Mouse (Mus musculus) stomach, embryonic 15.5 days (tissue): ENCODE results near the gene Ndufa4l2. TPM values are rescaled to one million over a fixed set of nuclear protein-coding genes. Genes with fewer than 3 reads are reported as not detected.

Source experiments
- ATAC-seq: fragments of 200-750 bp; cut with Nextera tagmentation; 2 replicates; pipeline ENCODE4 v1.8.0; 2017; ENCODE audit warnings: low read depth, moderate number of reproducible peaks, moderate TSS enrichment; ENCODE audit not compliant: insufficient read depth, low FRiP score
- H3K27ac ChIP-seq: fragments of 300-500 bp; sonication (generic); 2 replicates; pipeline ENCODE4 v1.5.1; 2015; ENCODE audit warnings: mild to moderate bottlenecking, inconsistent platforms
- H3K27me3 ChIP-seq: fragments of 300-500 bp; sonication (generic); replicated peaks from 2 replicates; pipeline ENCODE4 v1.6.1; 2015; ENCODE audit warnings: inconsistent platforms
- H3K36me3 ChIP-seq: fragments of 300-500 bp; sonication (generic); 2 replicates; pipeline ENCODE4 v1.6.1; 2015; ENCODE audit warnings: inconsistent platforms
- H3K4me1 ChIP-seq: fragments of 300-500 bp; sonication (generic); 2 replicates; pipeline ENCODE4 v1.6.1; 2015; ENCODE audit warnings: inconsistent platforms
- H3K4me2 ChIP-seq: fragments of 300-500 bp; sonication (generic); 2 replicates; pipeline ENCODE4 v1.6.1; 2015; ENCODE audit warnings: mild to moderate bottlenecking, inconsistent platforms
- H3K4me3 ChIP-seq: fragments of 300-500 bp; sonication (generic); replicated peaks from 2 replicates; pipeline ENCODE4 v1.5.1; 2015; ENCODE audit warnings: inconsistent platforms
- H3K9ac ChIP-seq: fragments of 300-500 bp; sonication (generic); 2 replicates; pipeline ENCODE4 v1.6.1; 2015; ENCODE audit warnings: inconsistent platforms
- H3K9me3 ChIP-seq: fragments of 300-500 bp; sonication (generic); 2 replicates; pipeline ENCODE4 v1.6.1; 2016; ENCODE audit warnings: inconsistent platforms
- WGBS: fragments of 180-500 bp; shearing (Covaris S2); methylation state at CpG from one replicate; pipeline ENCODE4 v1.1.7; 2015; 5-methylcytosine and 5-hydroxymethylcytosine counted together
- polyA plus RNA-seq: library from polyadenylated mRNA; unstranded; fragments of >200 nt; fragmentation: Nextera tagmentation; extraction: Ambion mirVana; gene quantifications from 2 replicates; pipeline ENCODE4 v1.2.1, GENCODE M21; 2015

The Ndufa4l2 gene
- polyA plus RNA-seq, 1 experiment from 2014 or later, result 117 TPM

GRCm38 (mm10) chr10:127491128-127491512 lies 23.6 kb upstream of the Ndufa4l2 start:
- Histone ChIP-seq H3K9me3 (no peaks in the 10 kb centered on the region), H3K4me3 (no peak overlapping the region), H3K4me1 (no peaks in the 10 kb centered on the region), H3K27me3 (no peaks in the 10 kb centered on the region), H3K9ac (no peak overlapping the region), H3K27ac (no peak overlapping the region), H3K4me2 (no peak overlapping the region), H3K36me3 (peaks cover 44% of the 10 kb centered on the region)
- no peak for ATAC-seq
- 79% methylated on average over 8 of the region's 8 CpGs for WGBS

GRCm38 (mm10) chr10:127492118-127492517 lies 22.6 kb upstream of the Ndufa4l2 start:
- H3K4me3 ChIP-seq, result no peak overlapping the region
- WGBS, result 82% methylated on average over 3 of the region's 3 CpGs
- H3K9me3 ChIP-seq, result no peaks in the 10 kb centered on the region
- ATAC-seq, result no peak
- no peak overlapping the region for H3K9ac ChIP-seq
- no peak overlapping the region for H3K4me2 ChIP-seq
- H3K4me1 ChIP-seq, result no peaks in the 10 kb centered on the region
- H3K27ac ChIP-seq, result no peak overlapping the region
- no peaks in the 10 kb centered on the region for H3K27me3 ChIP-seq
- peaks cover 47% of the 10 kb centered on the region for H3K36me3 ChIP-seq

- ATAC-seq, result no peak
- Histone ChIP-seq H3K27ac (no peak overlapping the region), H3K9me3 (no peaks in the 10 kb centered on the region), H3K4me2 (no peak overlapping the region), H3K4me1 (no peaks in the 10 kb centered on the region), H3K9ac (no peak overlapping the region), H3K36me3 (peaks cover 41% of the 10 kb centered on the region), H3K4me3 (no peak overlapping the region), H3K27me3 (no peaks in the 10 kb centered on the region)
- WGBS, result 95% methylated on average over 3 of the region's 3 CpGs
Observed at GRCm38 (mm10) chr10:127496156-127496555, 18.6 kb upstream of the Ndufa4l2 start.

DNA sequence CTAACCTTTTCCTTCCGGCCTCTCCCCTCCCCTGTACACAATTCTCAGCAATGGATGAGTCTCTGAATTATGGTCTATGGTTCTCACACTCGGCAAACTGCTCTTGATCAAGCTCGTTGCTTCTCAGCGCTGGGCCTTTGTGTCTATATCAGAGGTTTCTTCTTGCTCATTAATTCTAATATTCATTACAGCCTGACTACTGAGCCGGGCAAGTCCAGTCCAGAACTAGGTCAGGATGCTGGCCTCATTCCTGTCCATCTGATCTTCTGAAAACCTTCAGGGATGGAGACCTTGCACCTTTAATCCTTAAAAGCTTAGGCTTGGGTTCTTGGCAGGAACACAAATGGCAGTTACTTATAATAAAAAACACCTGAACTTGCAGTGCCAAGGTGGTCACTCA lies 15.3 kb upstream of the Ndufa4l2 start:
- Histone ChIP-seq H3K4me2 (no peak overlapping the region), H3K4me3 (no peak overlapping the region), H3K9ac (no peak overlapping the region), H3K27me3 (no peaks in the 10 kb centered on the region), H3K36me3 (peaks cover 20% of the 10 kb centered on the region), H3K9me3 (no peaks in the 10 kb centered on the region), H3K4me1 (no peaks in the 10 kb centered on the region), H3K27ac (no peak overlapping the region)
- ATAC-seq, result no peak
- 81% methylated on average over 5 of the region's 5 CpGs for WGBS

DNA sequence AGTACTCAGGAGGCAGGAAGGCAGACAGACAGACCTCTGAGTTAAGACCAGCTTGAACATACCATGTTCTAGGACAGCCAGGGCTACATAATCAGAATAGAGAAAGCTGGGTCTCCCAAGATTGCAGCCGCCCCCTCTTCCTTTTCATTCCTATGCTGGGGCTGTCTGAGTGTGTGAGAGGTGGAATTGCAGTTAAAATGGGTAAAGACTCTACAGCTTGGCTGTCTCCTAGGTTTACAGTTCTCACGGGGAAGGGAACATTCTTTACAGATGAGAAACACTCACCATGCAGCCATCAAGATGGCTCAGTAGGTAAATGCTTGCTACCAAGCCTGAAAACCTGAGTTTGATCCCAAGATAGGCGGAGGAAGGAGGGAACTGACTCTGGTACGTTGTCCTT lies 14.7 kb upstream of the Ndufa4l2 start:
- no peaks in the 10 kb centered on the region for H3K9me3 ChIP-seq
- H3K27me3 ChIP-seq, result no peaks in the 10 kb centered on the region
- H3K4me3 ChIP-seq, result no peak overlapping the region
- 75% methylated on average over 4 of the region's 4 CpGs for WGBS
- H3K27ac ChIP-seq, result no peak overlapping the region
- H3K36me3 ChIP-seq, result peaks cover 15% of the 10 kb centered on the region
- no peak overlapping the region for H3K4me2 ChIP-seq
- no peak overlapping the region for H3K9ac ChIP-seq
- no peak for ATAC-seq
- no peaks in the 10 kb centered on the region for H3K4me1 ChIP-seq

DNA sequence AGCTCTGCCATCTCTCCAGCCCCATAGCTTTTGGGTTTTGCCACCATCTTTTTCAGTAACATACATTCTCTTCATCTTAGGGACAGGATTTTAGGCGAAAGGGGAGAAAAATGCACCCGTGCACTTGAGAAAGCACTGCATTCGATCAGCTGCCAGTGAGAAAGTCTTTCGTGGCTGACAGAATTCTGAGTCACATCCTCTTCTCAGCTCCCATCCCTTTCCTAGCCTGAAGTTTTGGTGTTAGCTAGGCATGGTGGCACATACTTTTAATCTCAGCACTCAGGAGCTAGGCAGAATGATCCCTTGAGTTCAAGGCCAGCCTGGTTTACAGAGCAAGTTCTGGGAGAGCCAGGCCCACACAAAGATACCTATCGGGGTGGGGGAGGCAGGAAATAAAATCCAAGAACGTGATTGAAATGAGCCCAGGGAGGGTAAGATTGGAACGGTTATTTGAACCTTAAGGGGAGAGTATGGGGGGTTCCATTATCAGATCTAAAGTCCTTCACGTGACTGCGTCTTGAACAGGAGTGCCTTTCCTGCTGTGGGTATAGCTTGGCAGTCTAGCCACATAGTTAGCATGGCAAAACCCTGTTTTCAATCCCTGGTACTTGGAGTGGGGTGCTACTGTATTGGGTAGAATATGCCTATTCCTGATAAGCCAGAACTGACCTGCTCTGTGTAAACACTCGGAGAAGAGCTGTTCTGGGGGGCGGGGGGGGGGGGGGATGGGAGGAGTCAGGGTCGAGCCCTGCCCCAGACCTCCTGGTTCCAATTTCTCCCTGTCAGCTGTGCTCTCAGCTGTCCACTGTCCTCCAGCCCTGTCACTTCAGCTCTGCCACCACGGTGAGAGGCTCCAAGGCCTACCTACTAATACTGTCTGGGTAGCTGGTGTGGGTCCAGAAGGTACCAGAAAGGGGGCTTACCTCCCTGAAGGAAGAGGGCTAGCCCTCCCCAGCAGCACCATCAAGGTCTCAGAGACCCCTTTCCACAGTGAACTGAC lies 13.6 kb upstream of the Ndufa4l2 start, which contains the start of gene Stac3:
Gene Stac3 (plus strand): TSS at position 793 of the 1,000 bp plus-strand sequence.
- Histone ChIP-seq H3K36me3 (0 out of 2 replicates have a peak, but pooled peaks cover 9% of the 10 kb centered on the region), H3K4me3 (no peak within 1 kb of the TSS), H3K4me2 (no peak within 1 kb of the TSS), H3K27me3 (no peaks in the 10 kb centered on the region), H3K27ac (no peak within 1 kb of the TSS), H3K9ac (no peak within 1 kb of the TSS), H3K4me1 (no peaks in the 10 kb centered on the region), H3K9me3 (no peaks in the 10 kb centered on the region)
- no peak for ATAC-seq
- WGBS, result 67% methylated on average over 12 of the region's 13 CpGs

DNA sequence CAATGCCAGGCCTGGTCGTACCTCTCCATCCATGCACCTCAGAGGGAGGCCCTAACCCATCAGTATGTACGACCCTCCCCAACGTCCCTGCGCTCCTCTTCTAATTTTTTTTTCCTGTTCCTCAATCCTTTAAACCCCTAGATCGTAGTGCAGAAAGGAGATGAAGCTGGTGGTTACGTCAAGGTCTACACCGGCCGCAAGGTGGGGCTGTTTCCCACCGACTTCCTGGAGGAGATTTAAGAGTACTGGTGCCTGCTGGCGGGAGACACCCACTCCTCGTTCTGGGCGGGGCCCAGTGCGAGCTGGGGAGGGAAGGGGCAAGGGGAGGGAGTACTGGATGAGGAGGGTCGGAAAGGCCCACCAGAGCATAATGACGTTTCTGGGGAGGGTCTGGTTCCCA lies 6.5 kb upstream of the Ndufa4l2 start:
- peaks cover 41% of the 10 kb centered on the region for H3K4me1 ChIP-seq
- peaks cover 54% of the 10 kb centered on the region for H3K27me3 ChIP-seq

DNA sequence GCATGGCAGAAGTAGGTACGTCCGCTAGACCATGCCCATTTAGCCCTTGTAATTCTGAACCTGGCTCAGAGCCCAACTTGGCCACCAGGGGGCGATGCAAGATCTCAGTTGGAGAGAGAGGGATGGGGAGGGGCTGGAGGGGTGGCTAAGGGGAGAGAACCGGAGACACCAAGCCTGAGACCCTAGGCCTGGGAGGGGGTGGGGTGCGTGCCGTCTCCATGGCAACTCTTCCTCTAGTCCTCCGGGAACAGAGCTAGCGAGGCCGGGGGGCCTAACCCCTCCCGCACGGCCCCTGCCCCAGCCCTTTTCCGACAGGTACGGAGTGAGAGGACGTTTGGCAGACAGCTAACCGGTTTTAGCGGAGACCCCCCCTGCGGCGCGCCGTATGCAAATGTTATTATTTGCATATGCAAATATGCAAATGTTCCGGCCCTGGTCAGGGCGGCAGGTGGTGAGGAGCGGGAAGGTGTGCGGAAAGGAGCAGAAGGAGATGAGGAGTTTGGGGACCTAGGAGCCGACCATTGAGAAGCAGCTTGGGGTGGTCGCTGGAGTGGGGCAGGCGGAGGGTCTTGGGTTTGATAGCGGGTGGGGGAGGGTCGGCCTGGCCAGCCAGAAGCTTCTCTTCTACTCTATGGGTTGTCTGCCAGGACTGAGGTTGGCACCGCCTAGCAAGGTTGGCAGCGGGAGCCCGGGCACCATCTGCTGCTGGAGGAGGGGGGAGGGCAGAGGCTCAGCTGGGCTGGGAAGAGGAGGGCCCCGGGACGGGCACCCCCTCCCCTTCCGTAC lies 5.5 kb upstream of the Ndufa4l2 start:
- Histone ChIP-seq H3K4me1 (peaks cover 51% of the 10 kb centered on the region), H3K4me3 (peak overlapping the region; percentile 39), H3K9ac (no peak overlapping the region), H3K4me2 (peak overlapping the region; percentile 83), H3K27ac (0 out of 2 replicates have a peak overlapping the region, but pooled peaks have one; percentile 16), H3K36me3 (no peaks in the 10 kb centered on the region), H3K9me3 (no peaks in the 10 kb centered on the region), H3K27me3 (peaks cover 64% of the 10 kb centered on the region)
- ATAC-seq, result peak; percentile 12
- 1% methylated on average over 35 of the region's 35 CpGs for WGBS

More for the DNA sequence above, 6.5 kb upstream of the Ndufa4l2 start:
- Histone ChIP-seq H3K36me3 (no peaks in the 10 kb centered on the region), H3K4me2 (peak overlapping the region; percentile 83), H3K9ac (no peak overlapping the region), H3K9me3 (no peaks in the 10 kb centered on the region), H3K27ac (no peak overlapping the region), H3K4me3 (0 out of 2 replicates have a peak overlapping the region, but pooled peaks have one; percentile 13)
- 4% methylated on average over 15 of the region's 15 CpGs for WGBS
- ATAC-seq, result no peak

GRCm38 (mm10) chr10:127509837-127510701 lies 4.7 kb upstream of the Ndufa4l2 start:
- peak overlapping the region; percentile 16; the same call in 1 of the 2 replicates for H3K27ac ChIP-seq
- no peaks in the 10 kb centered on the region for H3K9me3 ChIP-seq
- no peaks in the 10 kb centered on the region for H3K36me3 ChIP-seq
- peak overlapping the region; percentile 39 for H3K4me3 ChIP-seq
- 25% methylated on average over 17 of the region's 17 CpGs for WGBS
- H3K9ac ChIP-seq, result no peak overlapping the region
- ATAC-seq, result no peak
- H3K27me3 ChIP-seq, result peaks cover 69% of the 10 kb centered on the region
- peak overlapping the region; percentile 83 for H3K4me2 ChIP-seq
- H3K4me1 ChIP-seq, result peaks cover 59% of the 10 kb centered on the region

DNA sequence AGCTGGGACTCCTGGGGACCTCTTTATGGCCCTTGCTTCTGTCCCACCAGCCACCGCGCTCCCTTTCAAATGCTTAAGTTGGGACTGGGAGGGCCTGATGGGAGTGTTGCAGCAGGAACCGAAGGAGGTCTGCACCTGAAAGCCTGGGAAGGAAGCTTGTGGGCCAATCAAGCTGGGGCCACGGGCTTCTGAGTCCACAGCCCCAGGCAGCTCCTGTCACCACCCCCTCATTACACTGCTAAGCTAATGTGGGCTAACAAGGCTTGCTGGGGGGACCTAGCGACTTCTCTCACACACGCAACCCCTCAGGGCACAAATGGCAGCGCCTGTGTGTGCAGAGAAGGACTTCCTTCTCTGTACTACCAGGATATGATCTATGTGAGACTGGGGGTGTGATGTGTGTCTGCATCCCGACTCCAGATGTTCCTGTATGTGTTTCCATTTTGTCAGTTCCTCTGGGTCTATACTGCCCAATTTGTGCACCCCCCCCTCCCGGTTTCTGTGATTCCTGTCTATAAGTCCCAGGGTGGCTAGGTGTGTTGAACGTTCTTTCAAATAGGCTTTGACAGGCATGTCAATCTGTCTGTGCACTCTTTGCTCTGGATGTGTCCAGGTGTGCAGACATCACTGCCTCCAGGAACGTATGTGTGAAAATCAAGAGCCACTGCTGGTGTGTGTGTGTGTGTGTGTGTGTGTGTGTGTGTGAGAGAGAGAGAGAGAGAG lies 3.7 kb upstream of the Ndufa4l2 start:
- H3K4me1 ChIP-seq, result peaks cover 67% of the 10 kb centered on the region

More for the DNA sequence above, 3.7 kb upstream of the Ndufa4l2 start:
- H3K36me3 ChIP-seq, result no peaks in the 10 kb centered on the region
- 20% methylated on average over 11 of the region's 11 CpGs for WGBS
- no peak overlapping the region for H3K27ac ChIP-seq
- no peak overlapping the region for H3K4me3 ChIP-seq
- H3K9ac ChIP-seq, result no peak overlapping the region
- peaks cover 69% of the 10 kb centered on the region for H3K27me3 ChIP-seq
- no peaks in the 10 kb centered on the region for H3K9me3 ChIP-seq
- ATAC-seq, result no peak
- peak overlapping the region; percentile 94 for H3K4me2 ChIP-seq
